Mouse (Mus musculus) cerebellum, adult 2 months (tissue): ENCODE measurements around the gene Slc12a7. TPM values are rescaled to one million over a fixed set of nuclear protein-coding genes. Genes with fewer than 3 reads are reported as not detected.

Source experiments
- DNase-seq, 2 experiments: peaks; one replicate each; pipeline ENCODE4 v3.0.0; 2021
- H3K27ac ChIP-seq: fragments of 200-500 bp; 2 replicates; pipeline ENCODE4 v1.5.1; 2012; ENCODE audit warnings: low read length, control low read depth, inconsistent platforms; ENCODE audit not compliant: insufficient read depth
- H3K27me3 ChIP-seq: fragments of 200-500 bp; 2 replicates; pipeline ENCODE4 v1.6.1; 2012; ENCODE audit warnings: inconsistent platforms, mild to moderate bottlenecking, low read length, moderate library complexity; ENCODE audit not compliant: control insufficient read depth, insufficient read depth
- H3K4me1 ChIP-seq: fragments of 200-500 bp; 2 replicates; pipeline ENCODE4 v1.6.1; 2011; ENCODE audit warnings: low read length; ENCODE audit not compliant: control insufficient read depth, insufficient read depth
- H3K4me3 ChIP-seq: fragments of 200-500 bp; replicated peaks from 2 replicates; pipeline ENCODE3; 2011; ENCODE audit warnings: mild to moderate bottlenecking, low read depth, low read length, control low read depth; ENCODE audit not compliant: insufficient read depth
- CTCF ChIP-seq: fragments of 200-500 bp; IDR thresholded peaks from 2 replicates; pipeline ENCODE4 v1.5.1; 2011; ENCODE audit warnings: low read depth, mild to moderate bottlenecking, control low read depth, low read length, moderate library complexity, borderline replicate concordance; ENCODE audit not compliant: insufficient read depth
- POLR2A ChIP-seq: fragments of 200-500 bp; IDR thresholded peaks from 2 replicates; pipeline ENCODE4 v1.6.1; 2011; ENCODE audit warnings: low read length, control low read depth, borderline replicate concordance; ENCODE audit not compliant: insufficient read depth
- WGBS: fragments of 180-500 bp; shearing (Covaris S2); methylation state at CpG from one replicate; pipeline ENCODE4 v1.1.7; 2018; 5-methylcytosine and 5-hydroxymethylcytosine counted together
- polyA plus RNA-seq: library from polyadenylated mRNA; depleted of rRNA; stranded (reverse); fragments of >200 nt; gene quantifications from 2 replicates; pipeline ENCODE4 v1.2.3, GENCODE M21; 2012

Gene Slc12a7
- polyA plus RNA-seq, 1 experiment: 3.5 TPM

- no peak for DNase-seq
- no peak for TF ChIP-seq POLR2A
- no peak for TF ChIP-seq CTCF
- no peaks in the 10 kb centered on the region for H3K27me3 ChIP-seq
- no peak overlapping the region for H3K27ac ChIP-seq
- WGBS: 32% methylated on average over 4 of the region's 4 CpGs
- H3K4me3 ChIP-seq: no peak overlapping the region
- H3K4me1 ChIP-seq: peaks cover 12% of the 10 kb centered on the region
Measured at GRCm38 (mm10) chr13:73775786-73776185, 42.9 kb downstream of the Slc12a7 start.

GRCm38 (mm10) chr13:73777578-73777977 is 44.7 kb downstream of the Slc12a7 start:
- Histone ChIP-seq H3K27me3 (no peaks in the 10 kb centered on the region), H3K4me1 (peaks cover 12% of the 10 kb centered on the region), H3K27ac (no peak overlapping the region), H3K4me3 (no peak overlapping the region)
- TF ChIP-seq POLR2A: no peak
- no peak for TF ChIP-seq CTCF
- WGBS: 92% methylated on average over 3 of the region's 3 CpGs
- no peak for DNase-seq

DNA sequence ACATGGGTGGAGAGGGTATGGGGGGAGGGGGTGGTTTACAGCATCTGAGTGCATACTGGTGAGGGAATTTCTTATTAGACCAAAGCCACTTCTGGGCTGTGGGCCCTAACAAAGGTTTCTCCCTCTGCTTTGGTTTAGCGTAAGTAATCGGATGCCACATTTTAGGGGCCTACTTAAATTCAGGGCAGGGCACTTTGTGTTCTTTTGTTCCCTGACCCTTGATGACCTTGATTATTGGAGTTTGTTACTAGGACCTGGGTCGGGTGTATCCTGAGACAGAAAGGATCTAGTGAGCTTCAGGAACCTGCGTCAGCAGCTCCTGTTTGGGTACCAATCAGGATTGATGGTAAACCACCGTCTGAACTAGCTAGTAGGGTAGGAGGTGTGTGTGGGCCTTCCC is 49.6 kb downstream of the Slc12a7 start:
- DNase-seq: no peak
- Histone ChIP-seq H3K27me3 (no peaks in the 10 kb centered on the region), H3K4me3 (no peak overlapping the region), H3K4me1 (no peaks in the 10 kb centered on the region), H3K27ac (no peak overlapping the region)
- TF ChIP-seq CTCF (no peak), POLR2A (no peak)
- WGBS: 67% methylated on average over 5 of the region's 5 CpGs

GRCm38 (mm10) chr13:73792176-73792575 is 59.3 kb downstream of the Slc12a7 start:
- no peaks in the 10 kb centered on the region; the same call in 1 of the 2 replicates for H3K4me1 ChIP-seq
- 50% methylated on average over 4 of the region's 4 CpGs for WGBS
- H3K27ac ChIP-seq: no peak overlapping the region
- DNase-seq: no peak
- no peak overlapping the region for H3K4me3 ChIP-seq
- TF ChIP-seq POLR2A (no peak), CTCF (no peak)
- no peaks in the 10 kb centered on the region for H3K27me3 ChIP-seq

- Histone ChIP-seq H3K27ac (no peak overlapping the region), H3K4me3 (no peak overlapping the region), H3K27me3 (no peaks in the 10 kb centered on the region), H3K4me1 (no peaks in the 10 kb centered on the region; the same call in 1 of the 2 replicates)
- 95% methylated on average over 5 of the region's 5 CpGs for WGBS
- no peak for TF ChIP-seq POLR2A
- no peak for DNase-seq
Measured at GRCm38 (mm10) chr13:73793171-73793570, 60.3 kb downstream of the Slc12a7 start.

DNA sequence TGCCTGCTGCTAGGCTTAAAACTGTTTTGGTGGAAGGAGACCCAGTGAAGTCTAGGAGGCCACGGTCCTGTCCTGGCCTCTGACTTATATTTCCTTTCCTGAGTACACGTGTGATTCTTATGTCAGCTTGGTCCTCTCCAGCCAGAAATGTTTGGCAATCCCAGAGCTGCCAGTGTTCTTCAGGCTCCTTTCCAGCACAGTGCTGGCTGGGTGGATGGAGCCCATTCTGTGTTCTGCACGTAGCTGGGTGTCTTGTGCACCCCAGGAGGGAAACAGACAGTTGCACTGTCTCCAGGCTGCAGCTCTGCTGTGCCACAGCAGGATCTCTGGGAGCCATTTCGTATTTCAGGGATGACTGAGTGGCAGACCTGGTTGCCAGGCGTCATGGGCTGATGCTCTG is 66.2 kb downstream of the Slc12a7 start:
- H3K4me3 ChIP-seq: no peak overlapping the region
- H3K4me1 ChIP-seq: peaks cover 5% of the 10 kb centered on the region
- no peak for TF ChIP-seq POLR2A
- TF ChIP-seq CTCF: no peak
- no peaks in the 10 kb centered on the region for H3K27me3 ChIP-seq
- H3K27ac ChIP-seq: no peak overlapping the region
- no peak for DNase-seq
- 8% methylated on average over 5 of the region's 5 CpGs for WGBS

GRCm38 (mm10) chr13:73803450-73804178 is 70.7 kb downstream of the Slc12a7 start:
- Histone ChIP-seq H3K4me3 (no peak overlapping the region), H3K27ac (no peak overlapping the region), H3K27me3 (no peaks in the 10 kb centered on the region), H3K4me1 (peaks cover 5% of the 10 kb centered on the region)
- no peak for TF ChIP-seq POLR2A
- TF ChIP-seq CTCF: no peak
- DNase-seq: no peak
- WGBS: 92% methylated on average over 8 of the region's 8 CpGs

- Histone ChIP-seq H3K27me3 (no peaks in the 10 kb centered on the region), H3K4me1 (no peaks in the 10 kb centered on the region), H3K27ac (no peak overlapping the region), H3K4me3 (no peak overlapping the region)
- TF ChIP-seq POLR2A (no peak), CTCF (no peak)
- no peak for DNase-seq
- WGBS: 95% methylated on average over 5 of the region's 5 CpGs
Measured at GRCm38 (mm10) chr13:73804914-73805313, 72.0 kb downstream of the Slc12a7 start.

DNA sequence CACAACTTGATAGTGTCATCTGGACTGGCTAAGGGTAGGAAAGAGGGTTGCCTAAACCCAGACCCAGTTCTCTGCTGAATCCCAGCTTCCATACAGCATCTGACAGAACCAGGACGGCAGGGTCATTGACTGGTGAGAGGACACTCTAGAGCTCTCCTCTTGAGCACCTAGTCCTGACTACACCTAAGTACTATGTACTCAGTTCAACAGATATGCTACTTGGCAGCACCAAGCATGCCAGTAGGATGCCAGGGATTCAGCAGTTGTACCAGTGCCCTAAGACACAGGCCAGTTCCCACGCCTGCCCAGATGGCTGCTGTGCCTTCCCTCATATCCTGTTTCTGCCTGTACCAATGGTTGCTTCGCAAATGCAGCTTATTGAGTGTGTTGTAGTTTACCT is 80.0 kb downstream of the Slc12a7 start:
- H3K4me1 ChIP-seq: peaks cover 19% of the 10 kb centered on the region
- peak in 1 of 2 experiments; percentile 13 for DNase-seq
- 67% methylated on average over 3 of the region's 3 CpGs for WGBS
- H3K27ac ChIP-seq: no peak overlapping the region
- no peak overlapping the region for H3K4me3 ChIP-seq
- no peaks in the 10 kb centered on the region for H3K27me3 ChIP-seq
- TF ChIP-seq CTCF: no peak
- no peak for TF ChIP-seq POLR2A
